Mouse (Mus musculus): Measurements from ENCODE around the gene Polr1a.

Polr1a gene

GRCm38 (mm10) chr6:71949721-71950120 lies 40.9 kb downstream of the Polr1a start:
- no peak for ATAC-seq (ENCODE audit: low TSS enrichment)

- ATAC-seq (ENCODE audit: low TSS enrichment): no peak
These were observed 41.7 kb downstream of the Polr1a start for GRCm38 (mm10) chr6:71950592-71950991.

DNA sequence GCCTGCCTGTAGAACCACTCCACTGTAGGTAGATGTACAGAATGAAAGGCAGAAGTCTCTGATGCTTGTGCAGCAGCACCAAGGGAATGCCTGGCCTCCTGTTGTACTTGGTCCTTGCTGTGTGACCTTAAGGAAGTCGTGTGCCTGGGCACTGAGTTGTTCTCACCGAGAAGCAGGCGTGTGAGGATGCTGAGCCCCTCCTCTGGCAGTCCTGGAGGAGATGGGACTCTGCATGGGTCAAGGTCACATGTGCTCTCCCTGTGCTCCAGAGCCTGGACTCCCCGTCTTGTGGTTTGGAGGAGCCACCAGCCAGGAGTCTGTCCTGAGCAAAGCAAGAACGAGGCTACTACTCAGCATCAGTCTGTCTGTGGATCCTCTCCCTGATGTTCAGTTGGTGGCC lies 42.3 kb downstream of the Polr1a start:
- ATAC-seq (ENCODE audit: low TSS enrichment): no peak

GRCm38 (mm10) chr6:71962119-71962518 lies 53.3 kb downstream of the Polr1a start:
- no peak for ATAC-seq (ENCODE audit: low TSS enrichment)

DNA sequence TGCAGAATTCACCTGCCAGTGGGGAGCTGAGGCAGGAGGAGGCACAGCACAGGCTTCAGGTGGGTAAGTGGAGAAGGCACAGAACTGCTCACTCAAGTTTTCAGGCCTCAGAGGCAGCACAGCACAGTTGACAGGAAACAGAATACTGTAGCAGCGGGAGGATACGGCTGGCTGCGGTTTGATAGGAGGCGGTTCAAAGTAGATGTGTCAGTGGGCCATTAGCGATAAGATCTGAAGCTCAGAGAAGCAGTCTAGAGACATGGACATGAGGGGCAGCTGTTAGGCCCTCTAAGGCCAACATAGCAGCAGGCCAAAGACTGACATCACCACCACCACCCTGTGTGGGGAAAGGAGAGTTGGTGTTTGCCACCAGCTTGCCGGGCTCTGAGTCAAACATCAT lies 53.9 kb downstream of the Polr1a start:
- no peak for ATAC-seq (ENCODE audit: low TSS enrichment)

DNA sequence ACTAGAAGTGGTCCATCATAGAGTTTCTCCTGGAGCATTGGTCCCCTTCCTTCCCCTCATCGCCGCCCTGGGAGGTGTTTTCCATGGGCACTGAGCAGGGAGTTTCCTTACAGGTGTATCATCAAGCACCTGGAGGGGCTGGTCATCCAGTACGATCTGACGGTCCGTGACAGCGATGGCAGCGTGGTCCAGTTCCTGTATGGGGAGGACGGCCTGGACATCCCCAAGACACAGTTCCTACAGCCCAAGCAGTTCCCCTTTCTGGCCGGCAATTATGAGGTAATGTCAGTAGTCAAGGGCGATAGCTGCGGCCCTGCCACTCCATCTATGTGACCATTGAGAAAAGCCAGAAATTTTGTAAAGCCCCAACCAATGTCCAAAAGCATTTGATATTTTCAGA lies 54.7 kb downstream of the Polr1a start:
- no peak for ATAC-seq (ENCODE audit: low TSS enrichment)

- no peak for ATAC-seq (ENCODE audit: low TSS enrichment)
These were observed 57.9 kb downstream of the Polr1a start for GRCm38 (mm10) chr6:71966683-71967303.

- no peak for ATAC-seq (ENCODE audit: low TSS enrichment)
These were observed 59.0 kb downstream of the Polr1a start for GRCm38 (mm10) chr6:71967847-71968246.

DNA sequence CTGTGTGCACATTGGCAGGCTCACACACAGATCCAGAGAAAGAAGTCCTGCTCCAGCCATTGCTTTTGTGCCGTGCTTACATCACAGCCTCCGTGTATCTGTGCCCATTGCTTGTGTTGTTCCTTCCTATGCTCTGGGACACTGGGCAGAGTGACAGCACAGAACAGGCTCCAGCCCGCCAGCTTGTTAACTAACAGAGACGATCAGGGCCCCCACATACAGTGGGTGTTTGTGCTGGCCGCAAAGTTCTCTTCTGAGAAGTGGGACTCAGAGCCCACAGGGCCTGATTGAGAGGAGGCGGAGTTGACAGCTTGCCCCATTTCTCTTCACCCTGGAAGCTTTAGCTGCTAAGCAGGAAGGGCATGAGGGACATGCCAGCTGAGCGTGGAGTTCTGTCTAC lies 60.6 kb downstream of the Polr1a start:
- ATAC-seq (ENCODE audit: low TSS enrichment): peak; percentile 88

DNA sequence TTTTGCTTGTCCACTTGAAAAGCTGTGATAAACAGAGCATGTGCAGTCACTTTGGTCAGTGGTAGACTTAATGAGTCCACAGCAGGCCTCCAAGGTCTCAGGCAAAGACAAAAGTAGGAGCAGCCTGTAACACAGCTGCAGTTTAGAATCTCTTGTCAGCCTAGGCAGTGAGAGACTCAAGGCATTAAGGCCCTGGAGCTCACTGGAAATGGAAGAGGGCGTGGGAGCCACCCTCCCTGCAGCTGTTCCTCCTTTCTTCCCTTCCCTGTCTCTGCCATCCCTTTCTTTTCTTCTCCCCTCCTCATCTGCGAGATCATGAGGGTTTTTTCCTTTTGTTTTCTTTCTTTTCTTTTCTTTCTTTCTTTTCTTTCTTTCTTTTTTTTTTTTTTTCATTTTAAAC lies 61.3 kb downstream of the Polr1a start:
- peak; percentile 38; the same call in 1 of the 2 replicates for ATAC-seq (ENCODE audit: low TSS enrichment)

DNA sequence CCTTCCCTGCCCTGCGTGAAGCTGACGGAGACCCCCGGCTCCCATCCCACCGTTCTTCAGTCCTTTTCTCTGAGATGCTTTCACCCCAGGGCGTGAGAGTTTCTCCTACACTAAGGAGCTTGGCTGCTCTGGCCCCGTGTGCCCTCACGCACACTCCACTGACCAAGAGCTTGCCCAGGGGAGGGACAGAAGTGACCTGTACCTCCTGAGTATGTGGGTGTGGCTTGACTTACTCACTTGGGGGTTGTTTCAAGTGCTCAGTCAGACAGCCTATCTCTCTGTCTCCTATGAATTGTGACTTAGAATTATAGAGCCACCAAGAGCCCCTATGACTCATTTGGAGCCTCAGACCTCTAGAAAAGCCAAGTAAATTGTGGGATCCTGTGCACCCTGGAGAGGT lies 67.7 kb downstream of the Polr1a start:
- ATAC-seq (ENCODE audit: low TSS enrichment): no peak

DNA sequence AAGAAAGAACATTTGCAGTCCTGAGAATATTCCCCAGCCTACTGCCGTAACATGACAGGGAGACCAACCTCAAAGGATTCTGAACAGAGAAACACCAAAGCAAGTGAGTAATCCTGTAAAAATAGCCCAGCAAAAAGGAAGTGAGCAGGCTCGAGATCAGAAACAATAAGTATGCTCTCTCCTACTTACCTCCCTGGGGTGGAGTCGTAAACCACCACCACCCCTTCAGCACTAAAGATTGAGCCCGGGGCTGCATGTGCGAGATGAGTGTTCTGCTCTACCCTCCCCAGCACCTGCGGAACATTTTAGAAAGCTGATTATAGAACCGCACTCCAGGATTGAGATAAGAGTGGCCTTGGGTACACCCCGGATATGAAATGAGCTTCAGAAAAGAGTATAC lies 71.3 kb downstream of the Polr1a start:
- ATAC-seq (ENCODE audit: low TSS enrichment): peak; percentile 71

DNA sequence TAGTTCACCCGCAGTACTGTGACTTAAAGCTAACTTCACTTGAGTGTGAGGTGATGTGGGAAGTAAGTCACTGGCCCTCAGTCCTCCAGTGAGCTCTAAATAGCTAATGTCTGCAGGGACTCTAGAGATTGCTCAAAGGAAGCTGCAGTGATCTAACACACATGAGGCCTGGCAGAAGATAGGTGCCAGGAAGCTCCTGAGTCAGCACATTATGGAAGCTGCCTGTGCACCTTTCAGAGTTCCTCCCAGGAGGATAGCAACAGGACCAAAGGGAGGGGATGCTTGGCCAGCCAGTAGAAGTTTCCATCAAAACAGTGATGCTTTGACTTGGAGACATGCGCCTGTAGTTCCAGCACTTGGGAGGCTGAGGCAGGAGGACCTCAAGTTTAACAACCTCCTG lies 71.7 kb downstream of the Polr1a start:
- ATAC-seq (ENCODE audit: low TSS enrichment): peak; percentile 20

GRCm38 (mm10) chr6:71981450-71981849 lies 72.6 kb downstream of the Polr1a start:
- ATAC-seq (ENCODE audit: low TSS enrichment): peak; percentile 77

DNA sequence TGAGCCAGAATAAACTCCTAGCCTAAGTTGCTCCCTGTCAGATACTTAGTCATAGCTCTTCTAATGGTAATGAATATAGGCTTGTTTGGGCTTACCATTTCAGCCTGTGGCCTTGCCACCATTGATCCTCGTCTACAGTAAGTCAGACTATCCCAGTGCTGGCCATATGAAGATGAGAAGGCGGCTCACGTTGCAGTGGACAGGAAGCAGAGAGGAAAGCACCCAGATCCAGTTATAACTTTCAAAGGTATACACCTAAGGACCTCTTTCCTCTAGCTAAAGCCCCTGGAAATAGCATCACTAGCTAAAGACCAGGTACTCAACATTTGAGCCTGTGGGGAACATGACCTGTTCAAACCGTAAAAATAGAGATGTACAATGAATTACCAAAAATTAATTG lies 77.1 kb downstream of the Polr1a start:
- ATAC-seq (ENCODE audit: low TSS enrichment): no peak

GRCm38 (mm10) chr6:71987546-71988248 lies 78.8 kb downstream of the Polr1a start:
- ATAC-seq (ENCODE audit: low TSS enrichment): no peak

DNA sequence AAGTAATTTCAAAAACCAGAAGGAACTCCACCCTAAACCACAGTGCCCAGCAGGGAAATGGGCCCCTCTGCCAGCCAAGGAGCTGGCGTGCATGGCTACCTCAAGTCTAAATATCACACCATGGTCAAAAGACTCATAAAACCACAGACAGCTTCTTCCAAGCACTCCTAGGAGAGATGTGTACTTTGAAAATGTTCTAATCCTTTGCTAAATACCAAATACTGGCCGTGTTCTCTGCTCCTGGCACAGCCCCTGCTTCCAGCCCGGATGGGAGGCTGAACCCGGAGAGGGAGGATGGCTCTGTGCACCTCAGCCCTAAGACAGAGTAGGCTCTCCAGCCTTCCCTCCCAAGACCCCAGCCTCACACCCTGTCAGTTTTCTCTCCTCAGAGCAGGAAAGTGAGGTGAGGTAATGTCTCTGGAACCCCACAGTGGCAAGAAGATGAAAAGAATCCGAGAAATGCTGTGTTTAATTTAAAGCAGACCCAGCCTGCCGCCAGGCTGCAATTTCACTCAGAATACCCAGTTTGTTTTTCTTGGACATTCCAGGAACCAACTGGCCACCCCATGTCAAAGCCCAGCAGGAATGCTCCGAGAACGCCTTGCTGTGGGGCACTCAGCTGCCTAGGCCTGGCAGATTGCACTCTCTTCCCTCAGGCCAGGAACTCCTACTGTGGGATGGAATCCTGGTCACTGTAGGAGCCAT lies 80.9 kb downstream of the Polr1a start:
- ATAC-seq (ENCODE audit: low TSS enrichment): no peak

GRCm38 (mm10) chr6:71990371-71990837 lies 81.6 kb downstream of the Polr1a start:
- ATAC-seq (ENCODE audit: low TSS enrichment): no peak

DNA sequence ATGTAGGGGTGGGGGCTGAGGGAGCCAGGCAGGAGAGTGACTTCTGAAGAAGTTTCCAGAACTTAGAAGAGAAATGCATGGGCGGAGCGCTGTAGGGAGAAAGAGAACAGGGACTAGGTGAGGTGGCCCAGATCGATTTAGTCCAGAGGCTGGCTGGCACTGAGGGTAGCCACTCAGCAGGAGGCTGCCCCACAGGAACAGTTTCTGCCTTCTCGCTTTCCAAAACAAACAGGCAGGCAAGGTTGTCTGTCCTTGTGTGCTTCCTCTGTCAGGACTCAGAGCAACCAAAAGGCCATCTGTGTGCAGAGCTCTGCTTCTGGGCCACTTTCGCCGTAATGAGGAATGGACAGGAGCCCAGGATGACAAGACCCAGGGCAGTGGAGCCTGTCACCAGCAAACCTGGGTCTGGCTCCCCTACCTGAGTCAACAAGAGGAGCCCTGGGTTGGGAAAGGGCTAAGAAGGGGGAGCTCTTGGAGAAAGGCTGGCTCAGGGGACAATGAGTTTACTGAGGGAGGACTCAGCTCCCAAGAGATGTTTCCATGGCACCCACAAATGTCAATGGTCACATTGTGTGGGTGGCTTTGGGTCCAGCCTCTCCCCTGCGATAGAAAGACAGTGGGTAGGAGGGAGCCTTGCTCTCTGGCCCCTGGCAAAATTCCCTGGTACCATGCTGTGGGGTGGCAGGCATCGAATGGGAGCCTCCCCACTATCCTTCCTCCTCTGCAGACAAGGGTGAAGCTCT lies 82.5 kb downstream of the Polr1a start:
- peak; percentile 60 for ATAC-seq (ENCODE audit: low TSS enrichment)

GRCm38 (mm10) chr6:71991933-71992325 lies 83.1 kb downstream of the Polr1a start:
- ATAC-seq (ENCODE audit: low TSS enrichment): peak; percentile 58

DNA sequence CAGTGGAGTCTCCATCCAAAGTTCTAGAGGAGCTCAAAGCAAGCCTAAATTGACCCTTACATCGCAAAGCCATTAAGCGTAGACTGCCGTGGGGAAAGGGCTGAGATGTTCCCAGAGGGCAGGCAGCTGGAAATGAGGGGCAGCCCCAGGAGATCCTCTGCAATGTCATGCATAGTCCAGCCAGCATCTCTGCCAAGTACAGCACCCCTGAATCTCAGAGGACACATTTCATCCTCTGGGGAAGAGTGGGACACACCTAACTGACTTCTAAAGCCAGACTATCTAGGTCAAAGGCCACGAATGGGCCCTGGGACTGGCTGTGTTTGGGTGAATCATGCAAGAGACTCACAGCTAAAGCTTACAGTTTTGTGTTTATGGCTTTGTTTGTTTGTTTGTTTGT lies 85.2 kb downstream of the Polr1a start:
- ATAC-seq (ENCODE audit: low TSS enrichment): no peak

GRCm38 (mm10) chr6:71995081-71995480 lies 86.2 kb downstream of the Polr1a start:
- ATAC-seq (ENCODE audit: low TSS enrichment): no peak
